Mouse (Mus musculus) layer of hippocampus, adult 9-11 months (tissue): ENCODE measurements around the gene Pus7.

Experiments
- DNase-seq: peaks from one replicate; pipeline ENCODE4 v3.0.0; 2022

Gene Pus7

DNA sequence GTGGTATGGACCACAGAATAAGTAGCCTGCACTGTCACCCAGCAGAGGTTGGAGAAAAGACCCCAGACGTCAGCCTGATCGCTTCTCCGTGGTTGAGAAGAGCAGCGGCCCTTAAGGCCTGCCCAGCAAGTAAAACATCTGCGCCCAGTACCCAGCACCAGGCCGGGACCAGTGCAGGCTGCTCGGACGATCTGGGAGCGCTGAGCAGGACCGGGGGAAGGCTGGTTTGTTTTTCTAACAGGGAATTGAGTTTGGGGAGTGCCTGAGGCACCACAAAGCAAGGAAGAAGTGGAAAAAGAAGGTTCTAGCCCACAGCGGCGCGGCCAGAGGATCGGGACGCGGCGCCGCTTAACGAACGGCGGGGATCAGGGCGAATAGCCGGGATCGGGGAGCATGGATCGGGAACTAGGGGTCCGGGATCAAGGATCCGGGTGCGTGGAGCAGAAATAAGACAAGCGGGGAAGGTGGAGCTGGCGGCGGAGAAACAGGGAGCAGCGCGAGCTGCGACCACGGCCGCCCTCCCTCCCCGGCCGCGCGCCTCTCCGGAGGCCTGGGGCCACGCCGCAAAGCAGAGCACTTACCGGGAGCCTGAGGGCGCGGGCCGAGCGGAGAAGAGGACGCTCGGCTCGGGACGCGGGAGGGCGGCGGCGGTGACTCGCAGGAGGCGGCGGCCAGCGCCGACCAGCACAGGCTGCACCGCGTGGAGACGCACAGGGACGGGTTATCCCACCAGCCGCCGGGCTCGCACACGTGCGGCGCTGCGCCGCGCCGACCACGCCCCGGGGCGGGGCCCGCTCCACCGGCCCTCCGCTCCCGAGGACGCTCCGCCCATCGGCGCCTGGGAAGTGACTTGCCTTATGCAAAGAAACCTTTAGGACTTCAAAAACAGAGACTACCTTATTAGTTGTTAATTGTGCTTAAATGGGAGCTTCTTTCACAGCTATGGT, at the start of gene Pus7:
TSS of gene Pus7 (minus strand) at position 781 of the 947 bp plus-strand sequence.
- peak; percentile 82 for DNase-seq

DNA sequence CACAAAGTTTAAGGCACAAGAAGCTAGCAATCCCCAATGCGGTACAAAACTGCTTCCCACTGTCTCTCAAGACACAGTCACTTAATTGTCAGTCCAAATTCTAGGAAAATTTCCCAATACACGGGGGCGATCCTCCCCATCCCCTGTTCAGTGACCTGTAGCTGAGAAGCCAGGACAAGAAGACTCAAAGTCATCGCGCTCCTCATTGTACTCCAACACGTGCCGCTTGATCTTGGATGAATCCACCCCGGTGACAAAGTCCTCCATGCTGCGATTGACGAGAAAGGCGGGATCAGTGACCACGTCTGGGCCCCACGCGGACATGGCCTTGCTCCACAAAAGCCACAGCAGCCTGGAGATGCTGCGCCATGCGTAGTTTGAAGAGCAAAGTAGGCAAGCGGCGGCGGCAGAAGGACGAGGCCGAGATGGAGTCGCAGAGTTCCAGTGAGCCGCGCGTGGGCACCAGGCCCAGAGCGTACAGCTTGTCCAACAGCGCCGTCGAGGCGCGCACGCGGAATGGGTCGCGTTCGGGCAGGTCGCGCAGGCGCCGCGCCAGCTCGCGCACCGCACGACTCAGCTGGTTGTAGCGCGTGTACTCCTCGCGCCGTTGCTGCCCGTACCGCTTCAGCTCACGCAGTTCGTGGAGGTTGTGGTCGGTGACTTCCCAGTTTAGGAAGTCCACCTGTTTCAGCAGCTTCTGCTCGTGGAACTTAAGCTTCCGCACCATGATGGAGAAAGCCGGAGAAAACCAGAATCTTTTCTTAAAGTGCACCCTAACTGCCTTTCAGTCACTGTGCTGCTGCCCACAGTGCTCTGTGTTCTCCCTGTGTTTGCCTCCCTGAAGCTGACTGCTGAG, 47.6 kb upstream of the Pus7 start:
- peak; percentile 19 for DNase-seq

GRCm38 (mm10) chr5:23826321-23827004, 43.0 kb upstream of the Pus7 start:
- no peak for DNase-seq

DNA sequence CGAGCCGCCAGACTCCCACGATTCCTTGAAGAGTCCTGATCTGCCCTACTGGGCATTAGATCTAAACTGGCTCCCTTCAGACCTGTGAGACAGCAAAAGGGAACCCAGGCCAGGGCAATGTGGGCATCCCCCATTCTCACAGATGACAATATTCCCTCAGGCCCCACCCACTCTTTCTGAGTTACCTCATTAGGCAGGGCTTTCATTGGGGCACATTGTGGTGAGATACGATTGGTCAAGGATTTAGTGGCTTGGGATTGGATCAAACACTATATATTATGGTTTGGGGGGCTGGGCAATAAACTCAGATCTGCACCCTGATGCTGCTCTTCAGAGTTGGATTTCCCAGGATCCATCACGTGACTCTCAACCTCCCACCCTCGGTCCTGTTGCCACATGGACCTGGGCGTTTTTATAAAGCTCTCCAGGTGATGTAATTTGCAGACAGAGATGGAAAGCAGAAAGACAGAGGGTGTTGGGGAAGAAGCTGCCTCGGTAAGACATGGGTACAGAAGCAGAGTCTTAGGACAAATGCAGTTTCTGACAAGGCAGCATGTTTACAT, 40.7 kb upstream of the Pus7 start:
- DNase-seq: no peak

DNA sequence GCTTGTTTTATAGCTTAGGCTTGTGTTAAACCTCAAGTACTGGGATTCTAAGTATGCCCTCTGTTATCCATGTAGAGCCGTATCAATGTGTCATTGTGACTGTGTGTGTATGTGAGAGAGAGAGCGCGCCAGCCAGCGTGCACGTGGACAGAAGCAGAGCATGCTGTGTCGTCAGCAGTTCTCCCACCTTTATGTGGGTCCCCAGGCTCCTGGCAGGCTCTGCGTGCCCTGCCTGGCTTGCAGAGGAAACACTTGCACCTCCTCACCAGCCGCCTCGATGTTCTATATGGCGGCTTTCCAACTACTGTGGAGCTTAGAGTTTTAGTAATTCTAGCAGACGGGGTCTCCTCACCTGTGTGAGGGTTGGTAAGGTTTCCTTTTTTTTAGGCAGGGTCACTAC, 38.8 kb upstream of the Pus7 start:
- no peak for DNase-seq

- DNase-seq: peak; percentile 52
These were observed 33.2 kb upstream of the Pus7 start for GRCm38 (mm10) chr5:23816681-23817080.

GRCm38 (mm10) chr5:23814841-23815240, 31.3 kb upstream of the Pus7 start:
- no peak for DNase-seq

- no peak for DNase-seq
These were observed 9.2 kb upstream of the Pus7 start for GRCm38 (mm10) chr5:23792726-23793125.

DNA sequence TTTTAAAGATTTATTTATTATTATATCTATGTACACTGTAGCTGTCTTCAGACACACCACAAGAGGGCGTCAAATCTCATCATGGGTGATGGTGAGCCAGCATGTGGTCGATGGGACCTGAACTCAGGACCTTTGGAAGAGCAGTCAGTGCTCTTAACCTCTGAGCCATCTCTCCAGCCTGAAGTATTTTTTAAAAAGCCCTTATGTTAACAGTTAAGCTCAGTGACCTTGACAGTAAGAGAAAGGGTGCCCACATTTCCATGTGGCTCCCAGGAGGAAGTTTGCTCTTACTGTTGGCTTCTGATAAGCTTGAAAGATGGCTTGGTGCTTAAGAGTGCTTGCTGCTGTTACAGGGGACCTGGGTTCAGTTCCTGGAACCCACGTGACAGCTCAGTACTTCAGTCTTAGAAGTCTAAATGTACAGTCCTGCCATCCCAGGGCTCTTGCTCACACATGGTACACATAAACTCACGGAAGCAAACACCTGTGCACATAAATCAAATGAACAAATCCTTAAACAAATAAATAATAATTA, 5.6 kb upstream of the Pus7 start:
- no peak for DNase-seq

DNA sequence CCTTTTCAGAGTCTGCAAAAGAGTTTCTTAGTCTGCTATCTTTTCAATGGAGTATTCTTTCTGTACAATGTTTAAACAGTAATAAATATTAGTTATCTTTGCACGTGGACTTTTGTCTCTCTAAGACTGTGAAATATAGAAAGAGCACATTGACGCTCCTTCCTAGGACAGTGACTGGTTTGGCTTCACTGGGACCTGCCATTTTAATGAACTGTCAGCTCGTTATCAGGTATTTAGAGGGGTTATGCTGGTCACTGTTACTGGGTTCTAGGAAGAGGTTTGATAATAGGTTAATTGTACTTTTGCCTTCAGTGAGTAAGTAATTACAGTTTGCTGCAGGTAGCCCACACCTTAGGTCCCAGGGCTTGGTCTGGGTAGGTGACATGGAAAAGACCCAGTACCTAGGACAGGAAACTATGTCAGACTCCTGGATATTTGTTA, 4.9 kb upstream of the Pus7 start:
- no peak for DNase-seq

DNA sequence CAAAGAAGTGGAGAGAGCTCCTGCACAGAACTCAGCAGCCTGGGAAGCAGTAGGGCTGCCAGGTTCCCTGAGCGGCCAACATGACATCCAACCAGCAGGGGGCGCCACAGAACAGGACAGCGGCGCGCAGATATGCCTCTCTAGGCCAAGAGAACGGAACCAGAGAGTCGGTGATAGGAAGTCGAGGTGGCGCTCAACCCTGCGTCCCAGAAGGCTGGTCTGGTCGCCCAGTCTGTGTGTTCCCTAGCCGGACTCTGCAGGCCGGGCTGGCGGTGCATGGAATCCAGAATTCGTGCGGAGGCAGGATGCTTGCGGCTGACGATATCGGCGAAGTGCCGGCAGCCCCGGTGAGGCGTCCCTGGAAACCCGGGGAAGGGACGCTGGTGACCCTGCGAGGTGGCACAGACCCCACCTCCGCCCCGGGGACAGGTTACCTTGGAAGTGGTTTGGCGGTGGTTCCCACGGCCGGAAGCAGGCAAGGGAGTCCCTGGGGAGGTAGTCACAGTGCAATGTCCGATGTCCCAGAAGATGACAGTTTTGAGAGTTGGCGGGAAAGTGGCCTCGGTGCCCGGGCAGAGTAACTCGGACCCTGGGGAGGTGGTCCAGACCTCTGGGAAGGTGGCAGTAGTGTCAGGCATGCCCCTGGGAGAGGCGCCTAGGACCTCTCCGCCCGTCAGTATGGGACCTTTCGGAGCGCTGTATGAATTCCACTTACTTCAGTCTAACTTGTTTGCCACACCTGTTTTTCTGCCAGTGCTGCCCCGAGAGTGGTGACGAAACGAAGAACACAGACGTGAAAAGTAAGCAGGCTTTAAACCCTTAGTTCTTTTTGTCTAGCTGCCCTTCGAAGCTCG, 4.3 kb upstream of the Pus7 start, which contains the start of gene Rint1:
TSS of gene Rint1 (plus strand) at position 176 of the 854 bp plus-strand sequence.
- peak; percentile 92 for DNase-seq

GRCm38 (mm10) chr5:23782051-23782810, 1.3 kb downstream of the Pus7 start:
- no peak for DNase-seq

- DNase-seq: no peak
These were observed 2.3 kb downstream of the Pus7 start for GRCm38 (mm10) chr5:23781172-23781571.

- no peak for DNase-seq
These were observed 3.0 kb downstream of the Pus7 start for GRCm38 (mm10) chr5:23780516-23780915.

DNA sequence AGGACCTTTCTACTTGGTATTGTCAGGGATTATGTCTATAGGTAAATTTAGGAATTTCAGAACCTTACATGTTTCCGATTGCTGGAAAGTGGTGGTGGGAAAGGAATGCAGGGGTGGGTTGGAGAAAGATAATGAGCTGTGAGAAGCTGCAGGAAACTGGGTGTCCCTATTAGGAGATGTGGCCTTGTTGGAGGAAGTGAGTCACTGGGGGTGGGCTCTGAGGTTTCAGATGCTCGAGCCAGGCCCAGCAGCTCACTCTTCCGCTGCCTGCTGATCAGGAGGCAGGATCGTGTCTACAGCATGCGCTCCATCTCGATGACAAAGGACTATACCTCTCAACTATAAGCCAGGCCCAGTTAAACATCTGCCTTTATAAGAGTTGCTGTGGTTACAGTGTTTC, 9.3 kb downstream of the Pus7 start:
- DNase-seq: no peak

GRCm38 (mm10) chr5:23771105-23771504, 12.4 kb downstream of the Pus7 start:
- DNase-seq: no peak

- DNase-seq: peak; percentile 32
These were observed 19.0 kb downstream of the Pus7 start for GRCm38 (mm10) chr5:23764557-23764956.

DNA sequence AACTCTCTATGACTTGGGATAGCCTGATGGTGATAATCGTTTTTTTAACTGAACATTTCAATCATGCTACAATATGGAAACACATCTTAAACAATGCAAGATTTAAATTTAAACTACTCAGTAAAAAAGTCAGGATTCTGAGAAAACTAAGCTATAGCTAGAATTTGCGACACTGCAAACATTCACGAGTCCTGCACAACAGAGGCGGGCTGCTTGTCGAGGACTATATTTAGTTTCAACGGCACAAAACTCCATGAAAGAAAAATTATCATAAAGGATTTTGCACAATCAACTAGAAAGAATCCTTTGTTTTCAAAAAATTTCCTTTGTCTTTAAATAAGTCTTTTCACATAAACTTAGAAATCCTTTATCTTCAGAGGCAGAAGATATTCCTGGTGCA, 21.0 kb downstream of the Pus7 start:
- no peak for DNase-seq

- peak; percentile 11 for DNase-seq
These were observed 24.9 kb downstream of the Pus7 start for GRCm38 (mm10) chr5:23758633-23759032.

DNA sequence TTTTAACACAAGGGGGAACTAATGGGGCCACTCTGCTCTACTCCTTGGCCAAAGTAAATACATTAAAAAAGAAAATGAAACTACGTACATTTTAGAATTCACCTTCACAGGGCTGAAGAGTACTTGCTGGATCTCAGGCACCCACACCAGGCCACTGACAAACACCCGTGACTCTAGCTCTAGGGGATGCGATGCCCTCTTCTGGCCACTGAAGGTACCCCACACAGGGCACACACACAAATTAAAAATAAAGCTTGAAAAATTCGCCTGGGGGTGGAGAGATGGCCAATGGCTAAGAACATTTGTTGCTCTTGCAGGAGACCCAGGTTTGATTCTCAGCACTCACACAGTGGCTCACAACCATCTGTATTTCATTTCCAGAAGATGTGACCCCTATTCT, 27.1 kb downstream of the Pus7 start:
- DNase-seq: no peak

GRCm38 (mm10) chr5:23755591-23755990, 27.9 kb downstream of the Pus7 start:
- DNase-seq: no peak
